Mouse (Mus musculus) forebrain, embryonic 15.5 days (tissue): Measurements from ENCODE around the gene Rpl12. TPM values are rescaled to one million over a fixed set of nuclear protein-coding genes. Genes with fewer than 3 reads are reported as not detected.
A peak's percentile ranks its signal among the peaks of the same experiment; 100 is the strongest.

Source experiments
- ATAC-seq: fragments of 200-750 bp; cut with Nextera tagmentation; replicated peaks from 2 replicates; pipeline ENCODE4 v1.8.0; 2017; ENCODE audit warnings: mild to moderate bottlenecking, moderate TSS enrichment, moderate library complexity
- H3K27ac ChIP-seq: fragments of 300-500 bp; sonication (generic); replicated peaks from 2 replicates; pipeline ENCODE4 v1.5.1; 2015; ENCODE audit warnings: mild to moderate bottlenecking, inconsistent platforms
- H3K27me3 ChIP-seq: fragments of 300-500 bp; sonication (generic); 2 replicates; pipeline ENCODE4 v1.6.1; 2015; ENCODE audit warnings: inconsistent platforms
- H3K36me3 ChIP-seq: fragments of 300-500 bp; sonication (generic); 2 replicates; pipeline ENCODE4 v1.6.1; 2015; ENCODE audit warnings: mild to moderate bottlenecking, inconsistent platforms
- H3K4me1 ChIP-seq: fragments of 300-500 bp; sonication (generic); 2 replicates; pipeline ENCODE4 v1.6.1; 2015; ENCODE audit warnings: inconsistent platforms
- H3K4me2 ChIP-seq: fragments of 300-500 bp; sonication (generic); replicated peaks from 2 replicates; pipeline ENCODE4 v1.6.1; 2015; ENCODE audit warnings: mild to moderate bottlenecking, inconsistent platforms
- H3K4me3 ChIP-seq: fragments of 300-500 bp; sonication (generic); 2 replicates; pipeline ENCODE4 v1.5.1; 2015; ENCODE audit warnings: mild to moderate bottlenecking, inconsistent platforms
- H3K9ac ChIP-seq: fragments of 300-500 bp; sonication (generic); replicated peaks from 2 replicates; pipeline ENCODE4 v1.6.1; 2015; ENCODE audit warnings: mild to moderate bottlenecking, inconsistent platforms
- H3K9me3 ChIP-seq: fragments of 300-500 bp; sonication (generic); 2 replicates; pipeline ENCODE4 v1.6.1; 2016; ENCODE audit warnings: inconsistent platforms
- WGBS: fragments of 180-500 bp; shearing (Covaris S2); methylation state at CpG from one replicate; pipeline ENCODE4 v1.1.7; 2015; ENCODE audit warnings: mixed read lengths; 5-methylcytosine and 5-hydroxymethylcytosine counted together
- polyA plus RNA-seq: library from polyadenylated mRNA; unstranded; fragments of >200 nt; fragmentation: Nextera tagmentation; extraction: Ambion mirVana; gene quantifications from 2 replicates; pipeline ENCODE4 v1.2.1, GENCODE M21; 2015

Gene Rpl12
- polyA plus RNA-seq = 96.9 and 99.7 TPM in 2 replicates

GRCm38 (mm10) chr2:32961192-32961995 is at the start of gene Rpl12, which contains the start of gene Lrsam1:
TSS of gene Rpl12 (plus strand) at chr2:32961559.
TSS of gene Lrsam1 (minus strand) at chr2:32961614.
- WGBS = 3% methylated on average over 53 of the region's 55 CpGs
- H3K4me1 ChIP-seq = peaks cover 45% of the 10 kb centered on the region
- peak; percentile 97 for ATAC-seq

DNA sequence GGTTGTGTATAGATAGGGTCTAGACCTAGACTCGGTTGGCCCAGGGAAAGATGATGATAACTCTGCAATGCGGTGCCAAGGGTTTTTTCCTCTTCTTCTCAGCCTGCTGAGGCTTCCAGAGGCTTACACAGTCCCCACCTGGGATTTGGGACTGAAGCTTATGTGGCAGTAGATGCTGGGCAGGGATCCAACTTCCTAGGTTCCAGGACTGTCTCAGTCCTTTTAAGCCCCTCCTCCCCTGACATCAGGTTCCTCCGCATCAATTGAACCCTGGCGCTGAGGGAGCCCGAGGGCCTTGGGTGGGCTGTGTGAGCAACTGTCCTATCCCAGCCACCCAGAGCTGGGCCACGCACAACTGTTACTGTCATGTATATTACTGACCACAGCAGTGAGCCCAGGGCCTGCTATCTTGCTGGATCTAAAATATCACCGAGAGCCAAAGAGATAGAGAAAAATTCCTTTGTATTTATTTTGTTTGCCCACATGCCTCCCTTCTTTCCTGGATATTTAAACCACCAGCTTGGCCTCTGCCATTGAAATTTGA is 49.6 kb upstream of the Rpl12 start:
- Histone ChIP-seq H3K27me3 (no peaks in the 10 kb centered on the region), H3K9me3 (no peaks in the 10 kb centered on the region), H3K27ac (no peak overlapping the region), H3K9ac (no peak overlapping the region), H3K4me3 (no peak overlapping the region), H3K4me1 (peaks cover 29% of the 10 kb centered on the region), H3K36me3 (peaks cover 19% of the 10 kb centered on the region), H3K4me2 (no peak overlapping the region)
- ATAC-seq = no peak
- WGBS = 77% methylated on average over 7 of the region's 7 CpGs

More at GRCm38 (mm10) chr2:32961192-32961995, at the start of gene Rpl12, which contains the start of gene Lrsam1:
- Histone ChIP-seq H3K9me3 (no peaks in the 10 kb centered on the region), H3K4me3 (peak within 1 kb of the TSS; percentile 71), H3K27ac (peak within 1 kb of the TSS; percentile 76), H3K9ac (peak within 1 kb of the TSS; percentile 90), H3K4me2 (peak within 1 kb of the TSS; percentile 91), H3K27me3 (no peaks in the 10 kb centered on the region), H3K36me3 (peaks cover 29% of the 10 kb centered on the region)

- Histone ChIP-seq H3K4me3 (no peak overlapping the region), H3K4me2 (no peak overlapping the region), H3K4me1 (peaks cover 23% of the 10 kb centered on the region), H3K36me3 (peaks cover 19% of the 10 kb centered on the region), H3K9ac (no peak overlapping the region), H3K9me3 (no peaks in the 10 kb centered on the region), H3K27ac (no peak overlapping the region), H3K27me3 (no peaks in the 10 kb centered on the region)
- WGBS = 26% methylated on average over 19 of the region's 19 CpGs
- peak; percentile 26; the same call in 1 of the 2 replicates for ATAC-seq
These were observed 49.1 kb upstream of the Rpl12 start for GRCm38 (mm10) chr2:32912210-32912804.

DNA sequence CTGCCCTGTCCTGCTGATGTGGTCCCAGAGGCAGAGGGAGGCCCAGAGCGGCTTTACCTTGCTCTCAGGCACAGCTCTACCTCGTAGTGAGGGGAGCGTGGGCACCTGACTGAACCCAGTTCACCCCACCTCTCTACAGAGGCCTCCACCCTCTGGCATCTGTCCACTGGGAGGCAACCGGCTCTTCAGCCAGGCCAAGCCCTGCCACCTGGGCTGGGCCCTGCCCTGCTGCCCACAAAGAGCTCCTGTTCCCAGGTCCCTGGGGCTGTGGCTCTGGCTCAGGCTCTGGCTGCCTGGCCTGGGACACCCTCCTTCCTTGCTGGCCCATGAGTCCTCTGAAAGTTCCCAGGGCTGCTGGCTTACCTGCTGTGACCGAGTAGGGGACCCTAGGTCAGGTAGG is 47.0 kb upstream of the Rpl12 start:
- H3K9me3 ChIP-seq = no peaks in the 10 kb centered on the region
- 69% methylated on average over 5 of the region's 5 CpGs for WGBS

GRCm38 (mm10) chr2:32914896-32915295 is 46.5 kb upstream of the Rpl12 start:
- no peak overlapping the region for H3K4me2 ChIP-seq
- peaks cover 33% of the 10 kb centered on the region for H3K36me3 ChIP-seq
- H3K27me3 ChIP-seq = no peaks in the 10 kb centered on the region
- H3K4me1 ChIP-seq = 0 out of 2 replicates have a peak, but pooled peaks cover 4% of the 10 kb centered on the region
- no peaks in the 10 kb centered on the region for H3K9me3 ChIP-seq
- H3K9ac ChIP-seq = no peak overlapping the region
- H3K27ac ChIP-seq = no peak overlapping the region; the same call in 1 of the 2 replicates
- WGBS = 55% methylated on average over 3 of the region's 3 CpGs
- peak; percentile 24 for ATAC-seq
- no peak overlapping the region for H3K4me3 ChIP-seq

More for the DNA sequence above, 47.0 kb upstream of the Rpl12 start:
- ATAC-seq = no peak
- peaks cover 27% of the 10 kb centered on the region for H3K36me3 ChIP-seq
- no peak overlapping the region for H3K9ac ChIP-seq
- H3K4me1 ChIP-seq = 0 out of 2 replicates have a peak, but pooled peaks cover 4% of the 10 kb centered on the region
- no peak overlapping the region for H3K4me2 ChIP-seq
- H3K27me3 ChIP-seq = no peaks in the 10 kb centered on the region
- no peak overlapping the region for H3K4me3 ChIP-seq
- no peak overlapping the region; the same call in 1 of the 2 replicates for H3K27ac ChIP-seq

DNA sequence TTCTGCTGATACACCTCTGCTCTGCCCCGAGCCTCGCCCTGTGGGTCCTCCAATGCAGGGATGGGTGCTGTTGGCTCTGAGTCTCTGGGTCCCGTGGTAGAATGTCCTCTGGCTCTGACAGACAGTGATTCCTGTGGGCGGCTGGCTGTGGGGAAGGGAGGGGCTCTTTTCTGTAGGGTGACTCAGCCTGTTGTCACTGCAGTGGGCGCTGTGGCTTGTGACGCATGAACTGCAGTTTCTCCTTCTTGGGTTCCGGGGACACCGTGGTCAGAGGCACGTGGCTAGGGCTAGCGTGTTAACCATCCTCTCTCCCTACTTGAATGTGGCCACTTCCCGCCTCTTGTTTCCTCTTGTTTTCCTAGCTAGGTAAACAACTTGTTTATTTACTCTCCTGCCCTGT is 43.8 kb upstream of the Rpl12 start:
- Histone ChIP-seq H3K9me3 (no peaks in the 10 kb centered on the region), H3K4me3 (no peak overlapping the region), H3K4me1 (0 out of 2 replicates have a peak, but pooled peaks cover 4% of the 10 kb centered on the region), H3K27me3 (no peaks in the 10 kb centered on the region), H3K9ac (no peak overlapping the region), H3K36me3 (peaks cover 41% of the 10 kb centered on the region), H3K4me2 (no peak overlapping the region), H3K27ac (no peak overlapping the region)
- 90% methylated on average over 11 of the region's 11 CpGs for WGBS
- no peak for ATAC-seq

GRCm38 (mm10) chr2:32918391-32918790 is 43.0 kb upstream of the Rpl12 start:
- no peak overlapping the region for H3K27ac ChIP-seq
- H3K9me3 ChIP-seq = no peaks in the 10 kb centered on the region
- ATAC-seq = no peak
- no peak overlapping the region for H3K9ac ChIP-seq
- WGBS = 78% methylated on average over 9 of the region's 9 CpGs
- 0 out of 2 replicates have a peak, but pooled peaks cover 4% of the 10 kb centered on the region for H3K4me1 ChIP-seq
- H3K4me3 ChIP-seq = no peak overlapping the region
- no peak overlapping the region for H3K4me2 ChIP-seq
- H3K36me3 ChIP-seq = peaks cover 48% of the 10 kb centered on the region
- no peaks in the 10 kb centered on the region for H3K27me3 ChIP-seq

DNA sequence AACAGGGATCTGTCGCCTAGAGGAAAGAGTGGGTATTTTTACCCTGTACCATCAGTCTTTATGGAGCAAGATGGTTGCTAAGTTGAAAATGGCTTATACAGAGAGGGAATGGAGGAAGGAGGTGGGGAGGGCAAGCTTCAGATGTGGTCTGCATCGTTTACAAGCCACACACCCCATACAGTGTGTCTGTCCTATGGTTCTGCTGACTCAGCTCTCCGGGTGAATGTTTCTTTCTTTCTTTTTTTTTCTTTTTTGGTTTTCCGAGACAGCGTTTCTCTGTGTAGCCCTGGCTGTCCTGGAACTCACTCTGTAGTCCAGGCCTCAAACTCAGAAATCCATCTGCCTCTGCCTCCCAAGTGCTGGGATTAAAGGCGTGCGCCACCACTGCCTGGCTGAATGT is 40.1 kb upstream of the Rpl12 start:
- no peak overlapping the region for H3K9ac ChIP-seq

DNA sequence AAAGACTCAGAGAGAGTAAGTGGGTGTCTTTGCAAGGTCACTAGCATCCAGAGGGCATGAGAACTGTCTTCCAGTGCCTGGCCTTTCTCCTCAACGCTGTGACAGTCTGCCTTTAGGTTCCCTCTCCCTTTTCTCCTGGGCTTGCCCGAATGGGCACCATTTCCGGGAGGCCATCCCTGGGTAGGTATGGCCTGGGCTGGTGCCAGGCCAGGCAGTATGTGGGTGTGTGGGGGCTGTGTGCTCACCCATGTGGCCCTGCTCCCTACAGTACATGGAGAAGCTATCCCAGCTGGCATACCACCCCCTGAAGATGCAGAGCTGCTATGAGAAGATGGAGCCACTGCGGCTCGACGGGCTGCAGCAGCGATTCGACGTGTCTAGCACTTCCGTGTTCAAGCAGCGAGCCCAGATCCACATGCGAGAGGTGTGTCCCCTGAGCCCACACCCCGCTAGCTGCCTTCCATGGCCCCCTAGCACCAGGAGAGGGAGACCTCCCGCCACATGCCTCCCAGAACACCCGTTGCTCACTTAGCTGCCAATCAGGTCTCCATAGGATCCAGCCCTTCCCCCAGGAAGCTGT is 39.5 kb upstream of the Rpl12 start:
- Histone ChIP-seq H3K4me1 (no peaks in the 10 kb centered on the region), H3K27ac (no peak overlapping the region), H3K4me2 (no peak overlapping the region), H3K27me3 (no peaks in the 10 kb centered on the region), H3K4me3 (no peak overlapping the region), H3K9me3 (no peaks in the 10 kb centered on the region), H3K36me3 (peaks cover 67% of the 10 kb centered on the region), H3K9ac (no peak overlapping the region)
- no peak for ATAC-seq
- WGBS = 89% methylated on average over 15 of the region's 15 CpGs

More for the DNA sequence above, 40.1 kb upstream of the Rpl12 start:
- H3K4me3 ChIP-seq = no peak overlapping the region
- H3K4me1 ChIP-seq = no peaks in the 10 kb centered on the region
- no peak overlapping the region for H3K4me2 ChIP-seq
- no peak for ATAC-seq
- no peak overlapping the region for H3K27ac ChIP-seq
- WGBS = 78% methylated on average over 7 of the region's 7 CpGs
- H3K9me3 ChIP-seq = no peaks in the 10 kb centered on the region
- H3K36me3 ChIP-seq = peaks cover 67% of the 10 kb centered on the region
- no peaks in the 10 kb centered on the region for H3K27me3 ChIP-seq

GRCm38 (mm10) chr2:32922564-32922963 is 38.8 kb upstream of the Rpl12 start:
- H3K9ac ChIP-seq = no peak overlapping the region
- no peaks in the 10 kb centered on the region for H3K27me3 ChIP-seq
- no peak overlapping the region for H3K27ac ChIP-seq
- H3K36me3 ChIP-seq = peaks cover 67% of the 10 kb centered on the region
- H3K9me3 ChIP-seq = no peaks in the 10 kb centered on the region
- WGBS = 86% methylated on average over 13 of the region's 13 CpGs
- H3K4me2 ChIP-seq = no peak overlapping the region
- no peaks in the 10 kb centered on the region for H3K4me1 ChIP-seq
- ATAC-seq = no peak
- no peak overlapping the region for H3K4me3 ChIP-seq

DNA sequence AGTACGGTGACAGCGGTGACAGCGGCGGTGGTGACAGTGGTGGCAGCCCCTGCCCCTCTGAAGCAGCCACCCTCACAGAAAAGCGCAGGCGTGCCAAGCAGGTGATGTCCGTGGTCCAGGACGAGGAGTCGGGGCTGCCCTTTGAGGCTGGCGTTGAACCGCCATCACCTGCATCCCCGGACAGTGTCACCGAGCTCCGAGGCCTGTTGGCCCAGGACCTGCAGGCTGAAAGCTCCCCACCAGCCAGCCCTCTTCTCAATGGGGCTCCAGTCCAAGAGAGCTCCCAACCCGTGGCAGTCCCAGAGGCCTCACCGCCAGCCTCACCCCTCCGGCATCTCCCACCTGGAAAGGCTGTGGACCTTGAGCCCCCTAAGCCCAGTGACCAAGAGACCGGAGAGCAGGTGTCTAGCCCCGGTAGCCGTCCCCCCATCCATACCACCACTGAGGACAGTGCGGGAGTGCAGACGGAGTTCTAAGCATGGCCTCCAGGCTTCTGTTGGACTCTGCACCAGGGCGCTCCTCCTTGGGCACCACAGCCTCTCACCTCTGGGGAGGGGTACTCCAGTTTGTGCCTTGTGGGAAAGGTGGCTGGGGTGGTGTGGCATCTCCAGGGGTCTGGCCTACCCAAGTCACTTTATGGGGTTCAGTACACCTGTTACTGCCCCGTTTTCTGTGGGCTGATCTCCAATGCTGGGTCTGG is 37.7 kb upstream of the Rpl12 start:
- no peak overlapping the region for H3K9ac ChIP-seq
- H3K4me1 ChIP-seq = no peaks in the 10 kb centered on the region
- ATAC-seq = no peak
- no peak overlapping the region for H3K4me2 ChIP-seq
- no peaks in the 10 kb centered on the region for H3K27me3 ChIP-seq
- no peak overlapping the region for H3K4me3 ChIP-seq
- peaks cover 65% of the 10 kb centered on the region for H3K36me3 ChIP-seq
- no peaks in the 10 kb centered on the region for H3K9me3 ChIP-seq
- H3K27ac ChIP-seq = no peak overlapping the region
- 93% methylated on average over 24 of the region's 24 CpGs for WGBS
